Mouse (Mus musculus): ENCODE measurements around the gene Gm42420. TPM values are rescaled to one million over a fixed set of nuclear protein-coding genes. Genes with fewer than 3 reads are reported as not detected.

Gene Gm42420
- polyA plus RNA-seq (2015; fragmentation: Nextera tagmentation; extraction: Ambion mirVana) = 0.65 and 1.6 TPM in 2 replicates

GRCm38 (mm10) chr6:39585517-39585916 is at the start of gene Gm42420:
Gm42420 (plus strand) TSS chr6:39585753.

GRCm38 (mm10) chr6:39557723-39558261 is 27.8 kb upstream of the Gm42420 start, which contains the start of gene Dennd2a:
Dennd2a (minus strand) TSS chr6:39557867.

GRCm38 (mm10) chr6:39573791-39574554 is 11.6 kb upstream of the Gm42420 start, which contains the start of gene Adck2:
Adck2 (plus strand) TSS chr6:39573873.

GRCm38 (mm10) chr6:39592401-39593214 is 7.1 kb downstream of the Gm42420 start, which contains the start of gene Ndufb2:
Ndufb2 (plus strand) TSS chr6:39592574.

Other genes starting within 250 kb of the Gm42420 start
- gene Slc37a3, start 208.1 kb upstream of the Gm42420 start, polyA plus RNA-seq (2015; fragmentation: Nextera tagmentation; extraction: Ambion mirVana) = 27.1 and 28.2 TPM in 2 replicates
- 4.0 and 5.5 TPM in 2 replicates for gene Rab19, start 204.6 kb upstream of the Gm42420 start, polyA plus RNA-seq (2015; fragmentation: Nextera tagmentation; extraction: Ambion mirVana)
- 127 and 132 TPM in 2 replicates for gene Mkrn1, start 165.3 kb upstream of the Gm42420 start, polyA plus RNA-seq (2015; fragmentation: Nextera tagmentation; extraction: Ambion mirVana)
- gene Dennd2a, start 27.9 kb upstream of the Gm42420 start, polyA plus RNA-seq (2015; fragmentation: Nextera tagmentation; extraction: Ambion mirVana) = 12.3 and 13.6 TPM in 2 replicates
- gene Adck2, start 11.9 kb upstream of the Gm42420 start, polyA plus RNA-seq (2015; fragmentation: Nextera tagmentation; extraction: Ambion mirVana) = 22.9 and 26.4 TPM in 2 replicates
- 600 and 1,097 TPM in 2 replicates for gene Ndufb2, start 6.8 kb downstream of the Gm42420 start, polyA plus RNA-seq (2015; fragmentation: Nextera tagmentation; extraction: Ambion mirVana)
- 7.8 and 8.3 TPM in 2 replicates for gene Braf, start 139.7 kb downstream of the Gm42420 start, polyA plus RNA-seq (2015; fragmentation: Nextera tagmentation; extraction: Ambion mirVana)
- gene Mrps33, start 225.2 kb downstream of the Gm42420 start, polyA plus RNA-seq (2015; fragmentation: Nextera tagmentation; extraction: Ambion mirVana) = 343 and 607 TPM in 2 replicates